Mouse (Mus musculus) midbrain, postnatal 0 days (tissue): ENCODE measurements around the gene Lmntd1. TPM values are rescaled to one million over a fixed set of nuclear protein-coding genes. Genes with fewer than 3 reads are reported as not detected.

Experiments used
- ATAC-seq: fragments of 200-750 bp; cut with Nextera tagmentation; 2 replicates; pipeline ENCODE4 v1.8.0; 2017; ENCODE audit warnings: moderate number of reproducible peaks, mild to moderate bottlenecking, moderate TSS enrichment, moderate library complexity; ENCODE audit not compliant: low FRiP score
- DNase-seq: peaks from one replicate; pipeline ENCODE4 v3.0.0-alpha.2; 2015; ENCODE audit warnings: low spot score
- H3K27ac ChIP-seq: fragments of 300-500 bp; sonication (generic); 2 replicates; pipeline ENCODE4 v1.5.1; 2014; ENCODE audit warnings: low read depth, mild to moderate bottlenecking, low read length, mixed read lengths
- H3K27me3 ChIP-seq: fragments of 300-500 bp; sonication (generic); 2 replicates; pipeline ENCODE4 v1.6.1; 2014; ENCODE audit warnings: low read length, control low read depth, mixed read lengths; ENCODE audit not compliant: insufficient read depth
- H3K36me3 ChIP-seq: fragments of 300-500 bp; sonication (generic); 2 replicates; pipeline ENCODE4 v1.6.1; 2014; ENCODE audit warnings: low read length, control low read depth, mixed read lengths; ENCODE audit not compliant: insufficient read depth
- H3K4me1 ChIP-seq: fragments of 300-500 bp; sonication (generic); 2 replicates; pipeline ENCODE4 v1.6.1; 2014; ENCODE audit warnings: mild to moderate bottlenecking, control low read depth, antibody characterized with exemption, low read length, mixed read lengths; ENCODE audit not compliant: insufficient read depth
- H3K4me2 ChIP-seq: fragments of 300-500 bp; sonication (generic); 2 replicates; pipeline ENCODE4 v1.6.1; 2014; ENCODE audit warnings: low read depth, mild to moderate bottlenecking, low read length, mixed read lengths; ENCODE audit not compliant: poor library complexity, severe bottlenecking
- H3K4me3 ChIP-seq: fragments of 300-500 bp; sonication (generic); 2 replicates; pipeline ENCODE4 v1.5.1; 2014; ENCODE audit warnings: low read depth, mild to moderate bottlenecking, low read length, moderate library complexity
- H3K9ac ChIP-seq: fragments of 300-500 bp; sonication (generic); replicated peaks from 2 replicates; pipeline ENCODE4 v1.6.1; 2014; ENCODE audit warnings: mild to moderate bottlenecking, low read length, moderate library complexity, mixed read lengths; ENCODE audit not compliant: poor library complexity, severe bottlenecking
- H3K9me3 ChIP-seq: fragments of 300-500 bp; sonication (generic); 2 replicates; pipeline ENCODE4 v1.6.1; 2016; ENCODE audit warnings: low read length, control low read depth
- CTCF ChIP-seq: IDR thresholded peaks from 2 replicates; pipeline ENCODE4 v1.5.1; 2016; ENCODE audit warnings: antibody characterized with exemption, mild to moderate bottlenecking
- WGBS: fragments of 180-500 bp; shearing (Covaris S2); extraction: QIAGEN DNeasy Blood & Tissue Kit; methylation state at CpG from one replicate; pipeline ENCODE4 v1.1.7; 2014; 5-methylcytosine and 5-hydroxymethylcytosine counted together
- polyA plus RNA-seq: library from polyadenylated mRNA; unstranded; fragments of >200 nt; fragmentation: Nextera tagmentation; extraction: Ambion mirVana; gene quantifications from 2 replicates; pipeline ENCODE4 v1.2.1, GENCODE M21; 2015
- total RNA-seq: library from RNA; depleted of rRNA; stranded (reverse); fragments of >200 nt; gene quantifications from 2 replicates; pipeline ENCODE4 v1.2.3, GENCODE M21; 2014

Lmntd1 gene
- total and polyA plus RNA-seq, 2 experiments from 2014 or later: 2.0 to 2.7 TPM

DNA sequence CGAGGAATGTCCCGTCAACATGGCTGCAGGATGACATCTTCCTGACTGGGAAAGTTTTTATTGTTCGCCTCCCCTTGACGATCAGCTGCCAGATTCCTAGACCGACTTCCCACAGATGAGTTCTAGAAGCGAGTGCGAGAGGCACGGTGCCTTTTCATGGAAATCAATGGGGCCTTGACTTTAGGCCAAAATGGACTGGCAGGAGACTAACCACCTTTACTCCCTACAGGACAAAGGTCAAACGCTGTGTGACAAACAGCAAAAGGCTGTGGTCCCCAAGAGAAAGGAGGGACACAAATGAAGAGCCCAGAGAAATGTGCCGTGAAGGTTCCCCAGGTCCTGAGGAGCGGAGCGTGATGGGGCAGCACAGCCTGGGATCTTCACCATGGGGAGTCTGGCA is 91.5 kb downstream of the Lmntd1 start:
- Histone ChIP-seq H3K4me1 (no peaks in the 10 kb centered on the region), H3K27ac (no peak overlapping the region), H3K36me3 (no peaks in the 10 kb centered on the region), H3K27me3 (no peaks in the 10 kb centered on the region), H3K9ac (no peak overlapping the region), H3K4me3 (no peak overlapping the region), H3K4me2 (no peak overlapping the region), H3K9me3 (no peaks in the 10 kb centered on the region)
- DNase-seq (no peak), ATAC-seq (no peak)
- no peak for TF ChIP-seq CTCF
- 75% methylated on average over 12 of the region's 12 CpGs for WGBS

DNA sequence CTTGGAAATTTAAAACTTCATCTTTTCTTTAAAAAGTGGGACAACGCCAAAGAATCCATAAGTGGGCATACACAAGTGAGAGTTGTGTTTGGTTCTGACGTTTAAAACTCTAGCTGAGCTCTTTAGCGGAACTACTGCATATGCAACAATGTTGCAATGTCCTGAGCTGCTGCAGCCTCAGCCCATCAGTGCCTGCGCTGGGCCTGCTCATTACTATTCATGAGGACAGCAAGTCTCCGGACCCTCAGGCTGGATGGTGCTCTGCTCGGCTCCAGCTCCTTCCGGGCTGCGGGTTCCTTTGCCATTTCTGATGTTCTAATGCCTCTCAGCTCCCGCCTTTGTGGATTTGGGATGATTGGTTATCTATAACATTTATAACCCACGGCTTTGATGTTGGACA is 97.1 kb downstream of the Lmntd1 start:
- Histone ChIP-seq H3K4me2 (no peak overlapping the region), H3K9ac (no peak overlapping the region), H3K9me3 (no peaks in the 10 kb centered on the region), H3K36me3 (no peaks in the 10 kb centered on the region), H3K27ac (no peak overlapping the region), H3K4me1 (peaks cover 11% of the 10 kb centered on the region; the same call in 1 of the 2 replicates), H3K27me3 (no peaks in the 10 kb centered on the region), H3K4me3 (no peak overlapping the region)
- 30% methylated on average over 10 of the region's 10 CpGs for WGBS
- TF ChIP-seq CTCF: no peak
- no peak for DNase-seq
- ATAC-seq: no peak

DNA sequence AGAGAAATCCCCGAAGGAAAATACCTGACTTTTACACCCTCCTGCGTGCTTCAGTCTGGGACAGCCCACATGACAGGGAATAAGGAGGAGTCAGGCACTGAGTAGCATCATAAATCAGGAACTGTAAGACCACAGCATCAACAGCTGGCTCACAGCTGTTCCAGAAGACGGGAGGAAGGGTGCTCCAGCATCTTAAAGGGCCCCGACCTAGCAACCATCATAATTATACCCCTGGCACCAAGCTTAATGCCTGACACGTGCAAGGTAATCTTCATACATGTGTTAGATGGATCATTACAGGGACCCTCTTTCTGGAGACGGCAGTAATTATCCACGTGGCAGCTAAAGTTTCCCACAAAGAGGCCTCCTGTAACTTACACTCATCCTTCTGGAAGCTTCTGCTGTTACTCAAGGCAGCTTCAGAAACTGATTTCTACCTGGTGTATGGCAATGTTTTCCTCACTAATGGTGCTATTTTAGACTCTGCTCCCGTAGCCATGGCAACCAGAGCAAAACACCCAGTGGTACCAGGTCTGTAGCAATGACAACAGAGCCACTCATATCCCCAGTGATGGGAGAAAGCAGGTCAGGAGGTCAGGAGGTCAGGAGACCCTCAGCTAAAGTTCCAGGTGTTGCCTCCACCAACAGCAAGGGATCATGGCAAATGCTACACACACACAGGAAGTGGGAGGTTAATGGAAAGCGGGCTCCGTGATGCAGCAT is 98.1 kb downstream of the Lmntd1 start:
- DNase-seq (peak; percentile 42), ATAC-seq (peak; percentile 65; the same call in 1 of the 2 replicates)
- H3K27ac ChIP-seq: peak overlapping the region; percentile 32; the same call in 1 of the 2 replicates
- H3K27me3 ChIP-seq: no peaks in the 10 kb centered on the region
- H3K4me2 ChIP-seq: no peak overlapping the region
- peaks cover 11% of the 10 kb centered on the region; the same call in 1 of the 2 replicates for H3K4me1 ChIP-seq
- TF ChIP-seq CTCF: no peak
- H3K36me3 ChIP-seq: no peaks in the 10 kb centered on the region
- no peaks in the 10 kb centered on the region for H3K9me3 ChIP-seq
- H3K4me3 ChIP-seq: no peak overlapping the region
- H3K9ac ChIP-seq: no peak overlapping the region
- 76% methylated on average over 10 of the region's 10 CpGs for WGBS

DNA sequence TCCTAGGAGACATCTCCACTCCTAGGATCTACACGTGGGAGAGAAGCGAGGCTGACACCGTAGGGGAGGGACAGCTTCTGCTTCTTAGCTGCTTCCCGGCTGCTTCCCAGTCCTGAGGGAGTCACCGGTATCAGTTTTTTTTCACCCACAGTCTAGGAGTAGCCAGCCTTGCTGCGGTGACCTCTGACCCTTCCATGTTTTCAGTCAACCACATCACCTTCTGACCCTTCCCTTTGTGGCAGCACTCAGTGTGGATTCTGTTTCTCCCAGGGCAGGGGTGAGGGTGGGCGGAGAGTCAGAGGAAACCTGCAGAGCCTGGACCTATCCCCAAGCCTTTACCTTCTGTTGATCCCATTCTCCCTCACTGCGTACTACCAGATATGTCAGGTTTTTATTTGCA is 102.9 kb downstream of the Lmntd1 start:
- DNase-seq (no peak), ATAC-seq (no peak)
- no peak overlapping the region for H3K9ac ChIP-seq
- 59% methylated on average over 8 of the region's 8 CpGs for WGBS
- H3K27me3 ChIP-seq: no peaks in the 10 kb centered on the region
- no peaks in the 10 kb centered on the region for H3K36me3 ChIP-seq
- H3K4me1 ChIP-seq: peaks cover 7% of the 10 kb centered on the region; the same call in 1 of the 2 replicates
- H3K27ac ChIP-seq: no peak overlapping the region
- H3K4me3 ChIP-seq: no peak overlapping the region
- no peak for TF ChIP-seq CTCF
- no peak overlapping the region for H3K4me2 ChIP-seq
- H3K9me3 ChIP-seq: no peaks in the 10 kb centered on the region

DNA sequence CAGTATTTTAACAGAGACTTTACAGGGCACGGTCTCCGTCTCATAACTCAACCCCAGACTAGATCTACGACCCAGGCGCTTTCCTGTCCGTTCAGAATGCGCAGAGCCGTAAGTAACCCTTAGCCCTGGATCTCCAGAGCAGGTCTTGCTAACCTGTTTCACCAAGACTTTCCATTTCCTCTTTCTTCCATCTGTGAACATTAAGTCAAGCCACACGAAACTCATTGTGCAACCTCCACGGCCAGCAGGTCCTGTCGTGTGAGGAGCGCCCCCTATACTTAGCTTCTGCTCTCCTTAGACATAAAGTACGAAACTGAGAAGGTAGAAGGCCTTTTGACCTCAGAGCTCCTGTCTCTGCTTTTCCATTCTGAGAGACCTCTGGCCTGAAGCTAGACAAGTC is 105.3 kb downstream of the Lmntd1 start:
- WGBS: 89% methylated on average over 12 of the region's 12 CpGs
- Histone ChIP-seq H3K9me3 (no peaks in the 10 kb centered on the region), H3K4me1 (no peaks in the 10 kb centered on the region), H3K36me3 (no peaks in the 10 kb centered on the region), H3K9ac (no peak overlapping the region), H3K4me2 (no peak overlapping the region), H3K4me3 (no peak overlapping the region), H3K27me3 (no peaks in the 10 kb centered on the region), H3K27ac (no peak overlapping the region)
- no peak for DNase-seq
- no peak for ATAC-seq
- TF ChIP-seq CTCF: no peak

DNA sequence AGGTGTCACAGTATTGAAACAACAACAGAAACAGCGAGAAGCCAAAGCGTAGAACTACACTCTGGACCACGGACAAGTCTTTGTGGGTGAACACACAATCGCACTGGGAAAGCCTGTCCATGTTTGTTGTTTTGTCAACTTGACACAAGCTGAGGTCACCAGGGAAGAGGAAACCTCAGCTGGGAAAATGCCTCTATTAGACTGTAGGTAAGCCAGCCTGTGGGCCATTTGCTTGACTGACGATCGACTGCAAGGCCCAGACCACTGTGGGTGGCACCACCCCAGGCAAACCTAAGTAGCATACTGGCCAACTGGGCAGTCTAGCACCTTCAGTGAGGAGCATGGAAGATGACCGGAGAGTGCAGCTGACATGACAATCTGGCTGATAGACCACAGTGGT is 112.4 kb downstream of the Lmntd1 start:
- H3K27ac ChIP-seq: no peak overlapping the region
- WGBS: 86% methylated on average over 7 of the region's 7 CpGs

More for the DNA sequence above, 112.4 kb downstream of the Lmntd1 start:
- no peak overlapping the region for H3K4me2 ChIP-seq
- no peaks in the 10 kb centered on the region for H3K36me3 ChIP-seq
- H3K4me3 ChIP-seq: no peak overlapping the region
- H3K4me1 ChIP-seq: no peaks in the 10 kb centered on the region
- no peak for TF ChIP-seq CTCF
- DNase-seq (no peak), ATAC-seq (no peak)
- H3K9ac ChIP-seq: no peak overlapping the region
- no peaks in the 10 kb centered on the region for H3K9me3 ChIP-seq
- H3K27me3 ChIP-seq: no peaks in the 10 kb centered on the region
